Mouse (Mus musculus): ENCODE results near the gene 4933430I17Rik.

DNA sequence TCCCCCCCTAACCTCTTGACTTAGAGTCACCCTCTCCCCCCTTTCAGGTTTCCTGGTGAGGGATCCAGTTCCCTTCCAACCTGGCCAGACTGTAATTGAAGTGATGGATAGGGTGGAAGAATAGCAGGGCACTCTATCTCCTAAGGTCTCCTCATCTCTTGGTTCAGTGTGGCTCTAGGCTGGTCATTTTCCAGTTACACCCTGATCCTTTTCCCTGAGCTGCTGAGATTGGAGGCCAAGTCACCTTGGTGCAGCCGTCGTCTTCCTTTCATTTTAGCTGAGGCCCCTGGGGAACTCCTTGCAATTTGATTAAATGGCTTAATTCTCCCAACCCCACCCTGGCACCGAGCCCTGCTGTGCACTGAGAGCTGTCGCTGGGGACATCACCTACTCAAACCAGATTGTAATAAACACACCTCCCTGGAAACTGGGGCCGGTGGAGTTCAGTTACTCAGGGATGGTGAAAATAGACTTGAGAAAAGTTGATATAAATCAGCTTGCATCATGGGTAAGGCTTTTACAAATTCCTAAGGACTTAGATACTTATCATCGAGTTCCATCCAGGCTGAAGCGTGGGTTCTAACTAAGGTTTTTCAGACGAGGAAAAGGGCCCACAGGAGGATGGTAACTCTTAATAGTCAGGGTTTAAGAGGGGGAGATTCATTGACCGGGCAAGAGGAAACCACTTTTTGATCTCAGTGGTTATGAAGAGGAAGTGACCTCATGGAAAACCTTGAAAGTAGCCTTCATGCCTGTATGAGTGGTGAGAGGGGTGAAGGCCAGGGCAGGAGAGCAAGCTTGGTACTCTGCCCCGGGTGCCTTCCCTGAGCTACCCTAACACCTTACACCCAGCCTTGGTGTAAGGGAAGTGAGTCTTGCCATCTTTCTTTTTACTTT is 44.2 kb upstream of the 4933430I17Rik start:
- TF ChIP-seq CTCF (conservative IDR thresholded peaks at IDR 0.05; ENCODE audit: insufficient read depth, insufficient read length, low read depth, low read length) (no peak), POLR2A (IDR thresholded peaks at IDR 0.05; ENCODE audit: low read depth, low read length) (no peak)
